11 mouse cellular contexts compared by ENCODE assay signal in the genomic region with DNA sequence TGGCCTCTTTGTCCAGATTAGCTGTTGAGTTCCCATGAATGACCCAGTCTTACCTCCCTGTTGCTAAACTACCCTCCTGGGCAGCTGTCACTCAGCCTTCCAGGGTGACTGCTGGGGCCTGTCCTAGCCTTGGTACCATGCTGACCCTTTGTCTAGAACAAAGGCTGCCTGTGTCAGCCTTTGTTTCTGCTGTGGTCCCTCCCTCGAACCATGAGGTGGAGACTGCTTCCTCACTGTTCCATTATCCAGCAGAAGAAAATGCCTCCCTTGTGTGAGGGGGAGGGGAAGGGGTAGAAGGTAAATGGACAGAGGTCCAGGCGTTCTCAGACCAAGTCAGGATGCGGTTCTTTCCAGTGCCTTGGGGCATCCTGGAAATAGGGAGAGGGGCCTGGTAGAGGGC. TPM values are rescaled to one million over a fixed set of nuclear protein-coding genes. Genes with fewer than 3 reads are reported as not detected.
DNase-seq lines count a peak whose midpoint lies in the region; ATAC-seq lines count a peak whose summit lies in the region.
"Had no signal": no experiment of that assay in that cellular context is flagged by ENCODE, and none has a peak within 500 bp of the region (broad histone marks: within the 10 kb centered on the region; RNA-seq: fewer than 3 reads in every experiment).

No protein-coding gene starts in this region.

- H3K4me2 ChIP-seq in hindbrain, embryonic 11.5 days (replicated peaks; ENCODE audit: low read depth, low read length): no peak overlapping the region
- no peak overlapping the region for H3K4me2 ChIP-seq in neural tube, embryonic 14.5 days (ENCODE audit: low read depth, low read length)
- H3K4me2 ChIP-seq: liver, embryonic 11.5 days had no signal

- no peaks in the 10 kb centered on the region for H3K27me3 ChIP-seq in hindbrain, embryonic 11.5 days (ENCODE audit: control insufficient read depth, insufficient read depth, low read length)
- no peaks in the 10 kb centered on the region for H3K27me3 ChIP-seq in neural tube, embryonic 14.5 days (ENCODE audit: control insufficient read depth, insufficient read depth, low read length)

- ATAC-seq in hindbrain, embryonic 11.5 days (ENCODE audit: low FRiP score): peak; percentile 91
- ATAC-seq in neural tube, embryonic 14.5 days (ENCODE audit: low read depth): peak; percentile 50; the same call in 1 of the 2 replicates

- DNase-seq in layer of hippocampus, adult 11-12 months (ENCODE audit: low spot score): peak; percentile 55
- no peak for DNase-seq in layer of hippocampus, postnatal 10 days (ENCODE audit: low spot score in 2 of 2)
- DNase-seq in embryo, embryonic 10 days (ENCODE audit: low spot score): peak; percentile 54
- DNase-seq in hindbrain, embryonic 11.5 days (ENCODE audit: low spot score): peak; percentile 62
- no peak for DNase-seq in adrenal gland, postnatal 10 days
- DNase-seq in gastrocnemius, postnatal 25 days: no peak
- no peak for DNase-seq in urinary bladder, adult 2 months (ENCODE audit: low spot score)
- DNase-seq: cerebellum, postnatal 36 days had no signal

- H3K4me1 ChIP-seq in hindbrain, embryonic 11.5 days (replicated peaks; ENCODE audit: control insufficient read depth, insufficient read depth, low read length): 0 out of 2 replicates have a peak, but pooled peaks cover 6% of the 10 kb centered on the region
- H3K4me1 ChIP-seq in neural tube, embryonic 14.5 days (ENCODE audit: control insufficient read depth, insufficient read depth, low read length): no peaks in the 10 kb centered on the region

- whole genome bisulfite sequencing in hindbrain, embryonic 11.5 days: 22% methylated on average over 3 of the region's 3 CpGs
- 8% methylated on average over 3 of the region's 3 CpGs for WGBS in neural tube, embryonic 14.5 days

- H3K27ac ChIP-seq in hindbrain, embryonic 11.5 days (ENCODE audit: low read depth, low read length): peak overlapping the region; percentile 56
- H3K27ac ChIP-seq in neural tube, embryonic 14.5 days (ENCODE audit: low read depth, low read length): no peak overlapping the region
- H3K27ac ChIP-seq: macrophage had no signal

- H3K9me3 ChIP-seq in hindbrain, embryonic 11.5 days (ENCODE audit: control insufficient read depth, low read length): no peaks in the 10 kb centered on the region
- H3K9me3 ChIP-seq in neural tube, embryonic 14.5 days (ENCODE audit: control insufficient read depth, low read length): no peaks in the 10 kb centered on the region

- no peak overlapping the region for H3K9ac ChIP-seq in hindbrain, embryonic 11.5 days (ENCODE audit: low read depth, low read length)
- H3K9ac ChIP-seq in neural tube, embryonic 14.5 days (replicated peaks; ENCODE audit: low read depth, low read length): no peak overlapping the region

- H3K4me3 ChIP-seq in hindbrain, embryonic 11.5 days (ENCODE audit: low read depth, low read length): no peak overlapping the region
- no peak overlapping the region for H3K4me3 ChIP-seq in neural tube, embryonic 14.5 days (ENCODE audit: low read depth, low read length)

- H3K36me3 ChIP-seq in hindbrain, embryonic 11.5 days (ENCODE audit: control insufficient read depth, insufficient read depth, low read length): 0 out of 2 replicates have a peak, but pooled peaks cover 2% of the 10 kb centered on the region
- no peaks in the 10 kb centered on the region for H3K36me3 ChIP-seq in neural tube, embryonic 14.5 days (ENCODE audit: control insufficient read depth, insufficient read depth, low read length)

RNA-seq across cellular contexts. Expression of a gene that starts 48.9 kb away (rescaled TPM):
- 10 to 100 TPM; 24.7 to 28.7 TPM for total RNA-seq in layer of hippocampus, postnatal 10 days (2021)
- polyA plus RNA-seq in hindbrain, embryonic 11.5 days (2014; fragmentation: Nextera tagmentation; extraction: Ambion mirVana): 31.8 and 32.0 TPM in 2 replicates
- 29.5 and 32.7 TPM in 2 replicates for polyA plus RNA-seq in neural tube, embryonic 14.5 days (2014; fragmentation: Nextera tagmentation; extraction: Ambion mirVana)
- total RNA-seq in adrenal gland, postnatal 10 days (2021): 10 to 100 TPM; 32.8 to 35.7 TPM
- 10 to 100 TPM; 21.1 to 23.3 TPM for total RNA-seq in gastrocnemius, postnatal 25 days (2021)
- 26.0 and 26.3 TPM in 2 replicates for polyA plus RNA-seq in urinary bladder, adult 2 months (2012; rRNA removed)

Comparison
In these comparisons a context has a peak if more than half of its experiments do, and no peak if none do; other contexts are left out.
1. DNase-seq: peak in layer of hippocampus, adult 11-12 months (single experiment), embryo, embryonic 10 days (single experiment) and hindbrain, embryonic 11.5 days (single experiment); none in layer of hippocampus, postnatal 10 days (0 of 2), adrenal gland, postnatal 10 days (single experiment), gastrocnemius, postnatal 25 days (single experiment) and urinary bladder, adult 2 months (single experiment).